Mouse (Mus musculus) retina, postnatal 1 day (tissue): ENCODE measurements around the gene Cdk2ap2.
"Not testable (repeated sequence)": the region's sequence is repeated elsewhere in the genome, so short reads cannot be mapped to it uniquely, and the experiment has no call there.

ENCODE experiments used
- DNase-seq: peaks from one replicate; pipeline ENCODE4 v3.0.0-alpha.2; 2012

Cdk2ap2 gene

DNA sequence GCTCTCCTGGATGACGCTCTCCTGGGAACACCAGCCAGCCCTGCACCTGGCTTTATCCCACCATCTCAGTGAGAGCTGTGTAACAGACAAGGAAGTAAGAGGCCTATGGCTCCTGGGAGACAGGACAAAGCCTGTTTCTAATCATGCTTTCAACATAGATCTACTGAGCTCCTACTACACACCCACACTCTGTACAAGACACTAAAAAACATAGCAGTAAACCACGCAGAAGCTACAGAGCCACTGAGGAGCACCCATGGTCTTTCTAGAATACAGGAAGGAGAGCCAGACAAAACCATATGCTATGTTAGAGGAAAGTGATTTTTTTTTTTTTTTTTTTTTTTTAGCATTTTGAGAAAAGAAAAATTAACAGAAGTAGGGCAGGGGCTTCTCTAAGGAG lies 21.4 kb downstream of the Cdk2ap2 start:
- no peak for DNase-seq

- DNase-seq = peak; percentile 39
Measured at GRCm38 (mm10) chr19:4119716-4120487, 22.9 kb downstream of the Cdk2ap2 start.

DNA sequence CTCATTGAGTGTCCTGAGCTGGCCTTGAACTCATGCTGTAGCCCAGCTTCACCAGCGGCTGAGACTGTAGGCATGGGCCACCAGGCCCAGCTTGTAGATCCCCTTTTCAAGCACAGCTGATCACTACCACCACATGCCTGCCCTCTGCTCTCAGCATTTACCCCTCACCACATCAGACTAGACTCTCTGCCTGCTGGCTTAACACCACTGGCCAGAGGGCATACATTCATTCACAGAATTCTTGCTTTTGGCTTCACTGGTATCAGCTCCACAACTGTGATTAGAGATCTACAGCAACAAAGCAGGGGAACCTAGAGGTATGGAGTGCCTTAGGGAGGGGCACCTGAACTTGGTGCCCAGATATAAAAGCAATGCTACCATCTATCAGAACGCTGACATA lies 23.5 kb downstream of the Cdk2ap2 start:
- DNase-seq = no peak

- peak; percentile 99 for DNase-seq
Measured at GRCm38 (mm10) chr19:4121097-4121805, 24.3 kb downstream of the Cdk2ap2 start.

DNA sequence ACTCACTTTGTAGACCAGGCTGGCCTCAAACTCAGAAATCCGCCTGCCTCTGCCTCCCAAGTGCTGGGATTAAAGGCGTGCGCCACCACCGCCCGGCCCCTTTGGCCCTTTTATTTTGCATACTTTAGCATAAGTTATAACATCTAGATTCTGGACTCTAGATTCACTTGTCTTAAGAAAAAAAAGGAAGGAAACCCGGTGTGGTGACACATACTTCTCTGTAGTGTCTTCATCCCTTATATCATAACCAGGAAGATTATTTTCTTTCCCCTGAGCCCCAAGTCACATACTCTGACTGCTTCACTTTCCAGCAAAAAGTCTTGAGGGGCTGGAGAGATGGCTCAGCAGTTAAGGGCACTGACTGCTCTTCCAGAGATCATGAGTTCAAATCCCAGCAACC lies 24.9 kb downstream of the Cdk2ap2 start:
- DNase-seq = not testable (repeated sequence)

- DNase-seq = no peak
Measured at GRCm38 (mm10) chr19:4122411-4123370, 25.7 kb downstream of the Cdk2ap2 start.

- no peak for DNase-seq
Measured at GRCm38 (mm10) chr19:4124432-4124831, 27.4 kb downstream of the Cdk2ap2 start.

DNA sequence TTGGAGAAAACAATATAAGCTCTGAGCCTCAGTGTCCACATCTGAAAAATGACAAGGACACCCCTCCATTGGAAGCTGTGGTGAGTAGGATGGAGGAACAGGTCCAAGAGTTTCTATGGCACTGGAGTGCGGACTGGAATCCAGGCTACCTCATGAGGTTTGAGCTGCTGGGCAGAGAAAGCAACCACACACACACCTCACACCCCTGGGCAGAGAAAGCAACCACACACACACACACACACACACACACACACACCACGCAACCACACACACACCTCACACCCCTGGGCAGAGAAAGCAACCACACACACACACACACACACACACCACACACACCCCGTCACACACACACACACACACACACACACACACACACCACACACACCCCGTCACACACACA lies 28.3 kb downstream of the Cdk2ap2 start:
- peak; percentile 35 for DNase-seq

GRCm38 (mm10) chr19:4125741-4126696 lies 29.0 kb downstream of the Cdk2ap2 start, which contains the start of gene Aip:
Gene Aip (minus strand): TSS chr19:4125858.
- peak; percentile 99 for DNase-seq

DNA sequence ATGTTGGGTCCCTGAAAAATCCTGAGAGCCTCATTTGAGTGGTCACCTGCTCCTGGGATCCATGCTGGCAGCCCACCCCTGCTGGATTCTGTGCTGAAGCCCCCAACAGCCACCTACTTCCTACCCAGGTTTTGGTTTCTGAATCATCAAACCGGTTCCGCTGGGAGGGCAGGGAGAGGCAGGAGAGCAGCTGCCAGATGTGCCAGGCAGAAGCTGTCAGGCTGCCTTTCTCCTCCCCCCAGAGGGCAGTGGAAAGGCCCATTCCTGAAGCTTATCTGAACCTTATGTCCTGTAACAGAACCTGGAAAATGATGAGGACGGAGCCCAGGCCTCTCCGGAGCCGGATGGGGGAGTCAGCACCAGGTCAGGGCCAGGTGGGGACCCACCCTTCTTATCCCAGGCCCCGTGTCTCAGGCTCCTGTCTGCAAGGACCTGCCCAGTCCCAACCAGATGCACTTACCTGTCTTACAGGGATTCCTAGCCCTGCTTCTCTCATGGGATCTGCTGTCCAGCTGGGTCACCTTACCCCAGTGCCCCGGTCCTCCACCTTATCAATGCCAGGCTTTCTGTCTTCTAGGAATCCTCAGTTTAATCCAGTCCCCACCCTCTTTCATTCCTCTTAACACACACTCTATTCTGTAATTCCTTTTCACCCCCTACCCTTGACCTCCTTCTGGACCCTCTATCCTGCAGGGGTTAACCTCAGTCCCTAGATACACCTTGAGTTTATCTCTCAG lies 29.9 kb downstream of the Cdk2ap2 start:
- DNase-seq = no peak

GRCm38 (mm10) chr19:4129462-4129861 lies 32.5 kb downstream of the Cdk2ap2 start:
- DNase-seq = no peak

DNA sequence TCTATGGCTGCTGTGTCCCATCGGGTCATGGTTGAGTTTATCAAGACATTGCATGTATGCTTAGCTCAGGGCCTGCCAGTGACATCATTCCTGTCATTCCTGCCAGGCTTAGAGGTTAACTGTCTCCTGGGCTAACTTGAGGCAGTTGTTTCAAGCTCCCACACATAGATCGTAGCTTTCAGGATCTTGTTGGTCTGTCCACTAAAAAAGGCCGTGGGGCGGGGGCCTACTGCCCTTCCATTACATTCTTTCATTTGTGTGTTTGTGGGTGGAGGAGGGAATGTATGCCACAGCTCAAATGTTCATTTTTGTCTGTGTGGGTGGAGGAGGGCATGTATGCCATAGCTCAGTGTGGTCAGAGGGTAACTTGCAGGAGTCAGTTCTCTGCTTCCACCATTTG lies 33.1 kb downstream of the Cdk2ap2 start:
- DNase-seq = no peak

DNA sequence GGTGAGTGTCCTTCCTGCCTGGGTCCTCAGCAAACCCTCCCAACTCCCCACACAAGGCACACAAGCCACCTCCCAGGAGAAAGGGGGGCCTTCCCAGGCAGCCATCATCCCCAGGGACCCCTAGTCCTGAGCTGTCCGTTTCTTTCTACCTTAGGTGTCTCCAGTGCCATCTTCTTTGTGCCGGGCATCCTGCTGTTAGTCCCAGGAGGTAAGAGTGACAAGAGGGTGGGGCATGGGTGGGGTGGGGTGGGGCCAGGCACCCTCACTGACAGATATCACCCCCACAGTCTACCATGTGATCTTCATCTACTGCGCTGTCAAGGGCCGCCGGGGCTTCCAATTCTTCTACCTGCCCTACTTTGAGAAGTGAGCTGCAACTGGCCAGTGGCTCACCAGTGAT lies 34.1 kb downstream of the Cdk2ap2 start:
- DNase-seq = no peak

GRCm38 (mm10) chr19:4131768-4132167 lies 34.8 kb downstream of the Cdk2ap2 start:
- DNase-seq = peak; percentile 12

DNA sequence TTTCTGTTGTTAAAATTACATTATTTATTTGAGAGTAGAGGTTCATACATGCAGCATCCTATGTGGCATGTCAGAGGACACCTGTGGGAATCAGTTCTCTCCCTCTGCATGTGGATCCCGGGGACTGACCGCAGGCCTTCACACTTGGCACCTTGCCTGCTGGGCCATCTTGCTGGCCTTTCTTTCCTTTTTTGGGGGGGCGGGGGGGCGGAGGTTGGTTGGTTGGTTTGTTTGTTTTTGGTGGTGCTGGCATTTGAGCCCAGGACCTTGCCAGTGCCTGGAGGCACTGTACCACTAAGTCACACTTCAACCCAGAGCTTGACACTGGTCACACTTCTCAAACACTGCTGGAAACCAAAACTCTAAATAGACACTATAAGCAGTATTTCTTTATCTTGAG lies 37.4 kb downstream of the Cdk2ap2 start:
- DNase-seq = no peak

GRCm38 (mm10) chr19:4135229-4135962 lies 38.4 kb downstream of the Cdk2ap2 start:
- not testable (repeated sequence) for DNase-seq

GRCm38 (mm10) chr19:4135963-4136345 lies 39.0 kb downstream of the Cdk2ap2 start:
- peak; percentile 30 for DNase-seq

GRCm38 (mm10) chr19:4136463-4136862 lies 39.5 kb downstream of the Cdk2ap2 start:
- DNase-seq = no peak

DNA sequence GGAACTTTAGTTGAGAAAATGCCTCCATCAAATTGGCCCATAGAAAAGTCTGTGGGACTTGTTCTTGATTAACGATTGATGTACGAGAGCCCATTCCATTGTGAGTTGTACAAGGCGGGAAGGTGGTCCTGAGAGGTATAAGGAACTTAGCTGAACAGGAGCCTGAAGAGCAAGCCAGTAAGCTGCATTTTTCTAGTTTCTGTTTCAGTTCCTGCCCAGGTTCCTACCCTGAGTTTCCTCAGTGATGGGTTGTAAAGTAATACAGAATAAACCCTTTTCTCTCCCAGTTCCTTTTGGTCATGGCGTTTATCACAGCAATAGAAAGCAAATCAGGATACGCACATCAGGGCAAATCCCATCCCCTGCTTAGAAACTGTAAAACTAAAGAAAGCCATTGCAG lies 40.9 kb downstream of the Cdk2ap2 start:
- no peak for DNase-seq

- DNase-seq = peak; percentile 71
Measured at GRCm38 (mm10) chr19:4139446-4139845, 42.5 kb downstream of the Cdk2ap2 start, which contains the start of gene Gpr152. Gene Gpr152 (plus strand): TSS chr19:4139787.
